Mouse (Mus musculus): Measurements from ENCODE around the gene Helz.
A peak's percentile ranks its signal among the peaks of the same experiment; 100 is the strongest.
"Not testable (repeated sequence)": the region's sequence is repeated elsewhere in the genome, so short reads cannot be mapped to it uniquely, and the experiment has no call there.

The Helz gene

DNA sequence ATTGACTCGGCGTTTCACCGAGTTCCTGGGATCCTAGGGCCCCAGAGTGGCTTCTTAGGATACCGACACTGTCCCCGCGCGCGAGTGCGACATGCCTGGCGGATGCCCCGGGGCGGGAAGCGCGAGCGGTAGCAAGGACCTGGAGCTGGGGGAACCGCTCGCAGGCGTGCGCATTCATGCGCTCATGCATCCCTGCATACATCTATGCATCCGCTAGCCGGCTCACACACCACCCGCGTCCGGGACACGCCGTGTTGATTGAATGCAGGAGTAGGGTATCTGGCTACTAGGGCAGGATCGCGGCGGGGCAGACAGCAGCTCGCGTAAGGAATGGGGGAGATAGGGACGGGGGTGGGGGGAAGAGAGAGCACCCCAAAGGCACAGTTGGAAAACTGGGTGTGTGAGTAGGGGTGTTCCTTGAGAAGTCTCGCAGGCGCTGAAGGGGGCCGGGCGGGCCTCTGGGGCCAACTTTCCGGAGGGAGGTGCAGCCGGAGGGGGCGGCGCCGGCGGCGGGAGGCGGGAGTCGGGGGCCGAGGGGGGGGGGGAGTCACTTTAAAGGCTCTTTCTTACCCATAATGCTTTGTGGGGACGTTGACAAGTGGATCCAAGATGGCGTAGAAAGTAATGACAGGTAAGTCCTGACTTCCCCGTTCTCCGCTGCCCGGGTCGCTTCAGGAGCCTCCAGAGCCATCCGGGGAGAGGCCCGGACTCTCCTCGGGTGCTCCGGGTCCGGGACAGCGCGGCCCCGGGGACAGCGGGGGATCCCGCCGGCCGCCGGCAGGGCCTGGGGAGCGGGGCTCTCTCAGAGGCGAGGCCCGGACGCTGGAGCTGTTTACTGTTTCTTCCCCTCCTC, at the start of gene Helz:
Gene Helz, plus strand, starts transcription at position 580 of the 853 bp plus-strand sequence.
- DNase-seq: peak; percentile 91

GRCm38 (mm10) chr11:107502801-107503200, 44.9 kb upstream of the Helz start:
- DNase-seq: no peak

GRCm38 (mm10) chr11:107504364-107504763, 43.4 kb upstream of the Helz start:
- DNase-seq: not testable (repeated sequence)

- peak; percentile 58 for DNase-seq
Observed at GRCm38 (mm10) chr11:107506260-107506659, 41.5 kb upstream of the Helz start.

DNA sequence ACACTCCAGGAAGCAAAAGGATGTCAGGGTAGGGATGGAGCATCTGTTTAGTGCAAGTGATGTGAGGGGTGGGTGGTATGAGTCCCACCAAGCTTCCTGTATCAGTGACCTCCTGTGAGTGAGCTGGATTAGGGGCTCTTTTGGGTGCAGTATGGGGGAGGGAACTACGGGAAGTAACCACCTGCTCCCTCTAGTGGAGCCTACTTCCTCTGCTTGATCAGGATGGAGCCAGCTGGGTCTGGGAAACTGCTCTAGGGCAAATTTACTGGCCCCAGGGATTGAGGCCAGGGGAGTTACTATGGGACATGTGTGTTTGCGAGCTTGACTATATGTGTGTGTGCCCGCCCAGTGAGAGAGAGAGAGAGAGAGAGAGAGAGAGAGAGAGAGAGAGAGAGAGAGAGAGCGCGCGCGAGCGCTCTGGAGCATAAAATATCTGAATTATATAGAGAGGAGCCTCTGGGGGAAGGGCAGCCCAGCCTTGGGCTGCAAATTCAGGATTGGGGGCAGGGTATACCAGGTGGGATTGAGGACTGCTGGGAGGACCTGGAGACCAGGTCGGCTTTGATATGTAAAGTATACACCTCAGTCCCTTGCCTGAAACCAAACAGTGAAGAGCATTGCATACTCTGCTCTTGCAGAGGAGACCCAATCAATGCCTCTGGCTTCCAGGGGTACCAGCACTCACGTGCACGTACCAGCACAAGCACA, 37.9 kb upstream of the Helz start:
- DNase-seq: peak; percentile 44

DNA sequence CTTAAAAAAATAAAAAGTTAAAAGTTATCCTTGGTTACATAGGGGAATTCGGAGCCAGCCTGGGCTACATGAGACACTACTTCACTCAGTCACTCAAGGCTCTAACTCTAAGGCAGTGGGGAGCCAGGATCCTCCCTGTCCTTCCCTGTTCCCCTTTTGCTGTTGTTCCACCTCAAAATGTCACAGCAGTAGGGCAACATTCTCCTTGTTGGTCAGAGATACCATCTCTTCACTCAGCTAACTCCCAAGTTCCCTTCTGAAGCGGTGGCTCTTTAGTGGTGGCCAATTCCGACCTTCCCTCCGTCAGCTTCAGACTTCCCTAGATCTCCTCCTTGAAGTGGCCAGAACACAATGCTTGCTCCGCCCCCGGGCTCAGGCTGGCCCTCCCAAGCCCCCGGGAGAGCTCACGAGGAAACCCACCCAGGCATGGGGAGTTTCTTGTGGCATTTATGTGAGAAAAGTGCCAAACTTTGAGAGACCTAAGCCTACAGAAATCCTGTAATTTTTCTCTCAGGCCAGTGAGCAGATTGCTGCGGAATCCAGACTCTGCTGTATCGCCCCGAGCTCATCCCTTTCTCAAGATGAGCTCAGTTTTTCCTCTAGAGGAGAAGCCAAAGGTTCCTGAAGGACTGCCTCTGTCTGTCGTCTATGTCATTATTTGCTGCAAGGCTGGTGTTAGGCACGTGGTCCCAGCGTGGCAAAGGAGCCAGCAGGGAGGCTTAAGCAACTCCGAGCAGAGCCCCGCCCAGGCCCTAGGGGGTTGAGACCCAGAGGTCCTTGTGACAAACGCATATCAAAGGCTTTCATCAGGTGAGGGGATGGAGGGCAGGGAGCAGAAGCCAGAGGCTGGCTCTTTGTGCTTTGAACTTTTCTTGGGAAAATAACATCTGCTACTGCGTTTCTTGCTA, 37.1 kb upstream of the Helz start:
- DNase-seq: peak; percentile 31

DNA sequence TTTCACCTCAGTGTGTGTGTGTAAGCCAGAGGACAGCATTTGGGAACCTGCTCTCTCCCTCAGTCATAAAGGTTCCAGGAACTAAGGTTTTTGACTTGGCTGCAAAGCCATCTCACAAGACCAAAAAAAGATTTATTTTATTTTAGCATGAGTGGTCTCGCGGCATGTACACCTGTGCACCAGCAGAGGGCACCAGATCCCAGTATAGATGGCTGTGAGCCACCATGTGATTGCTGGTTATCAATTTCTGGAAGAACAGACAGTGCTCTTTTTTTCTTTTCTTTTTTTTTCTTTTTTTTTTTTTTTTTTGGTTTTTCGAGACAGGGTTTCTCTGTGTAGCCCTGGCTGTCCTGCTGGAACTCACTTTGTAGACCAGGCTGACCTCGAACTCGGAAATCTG, 35.8 kb upstream of the Helz start:
- DNase-seq: peak; percentile 77

DNA sequence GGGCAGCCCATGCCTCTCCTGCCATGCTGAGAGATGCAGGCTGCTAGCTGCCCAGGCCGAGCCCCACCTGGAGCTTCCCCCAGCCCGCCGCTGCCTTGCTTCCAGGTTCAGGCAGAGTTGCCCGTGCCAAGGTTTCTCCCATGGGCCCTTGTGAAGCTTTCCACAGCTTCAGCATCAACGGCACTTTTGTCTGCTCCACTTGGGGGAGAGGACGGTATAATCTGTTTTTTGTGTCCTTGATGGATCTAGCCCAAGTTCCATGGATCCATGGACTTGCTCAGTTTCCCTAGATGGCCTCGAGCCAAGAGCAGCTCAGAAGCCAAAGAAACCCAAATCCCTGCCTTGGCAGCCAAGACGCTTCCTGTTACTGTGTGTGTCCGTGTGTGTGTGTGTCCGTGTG, 34.7 kb upstream of the Helz start:
- DNase-seq: no peak

GRCm38 (mm10) chr11:107516387-107516786, 31.3 kb upstream of the Helz start:
- DNase-seq: no peak

DNA sequence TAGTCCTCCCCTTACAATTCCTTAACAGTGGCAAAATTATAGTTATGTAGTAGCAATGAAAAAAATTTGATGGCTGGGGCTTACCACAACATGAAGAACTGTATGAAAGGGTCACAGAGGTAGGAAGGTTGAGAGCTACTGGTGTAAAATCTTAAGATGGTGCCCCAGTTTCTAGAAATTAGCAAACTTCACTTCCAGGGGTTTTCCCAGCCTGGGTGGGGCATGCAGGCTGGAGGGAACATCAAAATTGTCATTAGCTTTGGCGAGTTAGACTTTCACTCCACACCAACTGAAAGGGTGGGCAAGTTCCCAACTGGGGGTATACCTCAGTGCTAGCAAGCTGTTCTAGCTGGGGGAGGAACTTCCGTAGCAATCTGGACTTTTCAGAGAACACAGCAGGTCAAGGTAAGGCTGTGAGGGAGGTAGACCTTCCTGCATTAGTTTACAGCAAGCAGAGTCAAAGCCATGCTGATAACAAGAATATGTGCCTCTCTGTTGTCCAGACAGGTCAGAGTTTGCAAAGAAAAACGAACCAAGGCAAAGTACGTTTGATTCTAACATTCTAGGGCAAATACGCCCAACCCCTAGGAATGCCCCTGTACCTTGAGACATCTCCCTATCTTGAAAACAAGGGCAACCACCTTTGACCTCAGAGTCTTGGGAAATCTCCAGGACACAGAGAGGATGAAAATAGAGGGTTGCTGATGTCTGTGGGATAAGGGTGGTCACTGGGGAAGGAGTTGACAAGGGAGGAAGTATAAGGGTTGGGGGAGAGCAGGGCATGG, 28.9 kb upstream of the Helz start:
- no peak for DNase-seq

DNA sequence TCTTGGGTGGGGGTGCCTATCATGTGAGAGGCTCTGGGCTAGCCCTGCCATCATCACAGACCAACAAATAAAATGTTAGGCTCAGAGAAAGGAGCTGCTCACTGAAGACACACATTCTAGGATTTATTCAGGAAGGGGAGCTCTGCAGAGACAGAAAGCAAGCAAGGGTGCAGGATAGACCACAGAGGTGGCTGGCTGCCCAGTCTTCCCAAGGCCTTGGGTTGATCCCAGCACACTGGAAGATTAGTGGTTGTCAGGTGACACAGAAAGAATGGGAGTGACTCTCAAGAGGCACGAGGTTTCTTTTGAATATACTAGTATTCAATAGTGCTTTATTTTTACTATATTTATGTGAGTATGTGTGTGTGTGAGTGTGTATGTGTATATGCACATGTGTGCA, 26.6 kb upstream of the Helz start:
- no peak for DNase-seq

DNA sequence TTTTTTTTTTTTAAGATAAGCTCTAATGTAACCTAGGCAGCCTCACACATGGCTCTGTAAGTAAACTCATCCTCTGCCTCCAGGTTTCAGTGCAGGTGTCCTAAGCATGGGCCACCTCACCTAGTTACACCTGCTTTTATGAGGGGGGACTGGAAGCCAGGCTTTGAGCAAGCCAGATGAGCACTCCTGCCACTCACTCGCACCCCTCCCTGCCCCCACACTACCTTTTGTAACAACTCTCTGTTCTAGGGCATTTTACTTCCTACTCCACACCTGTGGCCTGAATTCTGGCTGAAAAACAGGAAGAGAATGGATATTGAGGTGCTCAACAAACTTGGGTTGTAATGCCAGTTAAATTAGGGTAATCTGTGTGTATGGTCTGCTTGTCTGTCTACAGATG, 22.8 kb upstream of the Helz start:
- peak; percentile 66 for DNase-seq

- no peak for DNase-seq
Observed at GRCm38 (mm10) chr11:107527632-107528031, 20.1 kb upstream of the Helz start.

- peak; percentile 84 for DNase-seq
Observed at GRCm38 (mm10) chr11:107529320-107529719, 18.4 kb upstream of the Helz start.

DNA sequence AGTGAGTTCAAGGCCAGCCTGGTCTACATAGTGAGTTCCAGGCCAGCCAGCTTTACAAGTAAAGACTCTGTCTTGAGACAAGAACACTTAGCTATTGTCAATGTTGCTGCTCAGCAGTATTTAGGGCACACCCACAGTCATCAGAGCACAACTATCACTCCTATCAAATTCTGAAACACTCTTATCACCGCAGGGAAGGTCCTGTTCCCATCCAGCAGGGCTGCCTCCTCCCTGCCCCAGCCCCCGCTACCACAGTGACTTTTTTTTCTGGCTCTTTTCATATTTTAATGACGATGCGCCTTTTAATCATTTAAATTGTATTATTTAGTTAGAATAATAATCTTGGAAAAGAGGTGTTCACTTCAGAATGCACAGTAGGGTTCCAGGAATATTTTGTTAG, 16.3 kb upstream of the Helz start:
- DNase-seq: no peak

DNA sequence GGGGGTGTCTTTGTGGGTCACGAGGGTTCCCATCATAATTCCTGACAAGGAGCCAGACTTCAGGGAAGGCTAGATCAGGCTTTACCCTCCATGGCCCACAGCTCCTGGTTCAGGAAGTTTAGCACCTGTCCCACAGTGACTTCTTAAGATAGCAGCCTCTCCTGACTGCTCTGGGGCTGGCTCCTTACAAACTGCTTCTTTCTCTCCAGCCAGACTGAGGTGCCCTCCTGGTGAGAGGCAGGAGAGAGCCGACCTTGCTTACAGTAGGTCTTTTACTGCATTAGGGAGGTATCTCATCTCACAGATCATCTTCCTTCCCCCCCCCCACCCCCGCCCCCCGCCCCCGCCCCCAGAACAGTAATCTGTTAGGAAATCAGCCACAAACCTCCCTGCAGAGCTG, 15.5 kb upstream of the Helz start:
- DNase-seq: no peak

- no peak for DNase-seq
Observed at GRCm38 (mm10) chr11:107538994-107539393, 8.7 kb upstream of the Helz start.

DNA sequence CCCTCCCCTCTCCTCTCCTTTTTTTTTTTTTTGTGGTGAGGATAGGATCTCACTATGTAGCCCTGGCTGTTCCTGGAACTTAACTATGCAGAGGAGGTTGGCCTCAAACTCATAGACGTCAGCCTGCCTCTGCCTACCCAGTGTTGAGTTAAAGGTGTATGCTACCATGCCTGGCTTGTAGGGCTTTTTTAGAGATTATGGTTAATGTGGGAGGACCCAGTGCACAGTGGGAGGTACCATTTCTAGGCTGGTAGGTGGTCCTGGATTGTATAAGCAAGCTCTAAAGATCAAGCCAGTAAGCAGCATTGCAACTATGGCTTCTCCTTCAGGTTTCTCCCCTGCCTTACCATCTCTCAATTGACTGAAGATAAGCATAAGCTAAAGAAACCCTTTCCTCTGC, 7.4 kb upstream of the Helz start:
- DNase-seq: no peak

DNA sequence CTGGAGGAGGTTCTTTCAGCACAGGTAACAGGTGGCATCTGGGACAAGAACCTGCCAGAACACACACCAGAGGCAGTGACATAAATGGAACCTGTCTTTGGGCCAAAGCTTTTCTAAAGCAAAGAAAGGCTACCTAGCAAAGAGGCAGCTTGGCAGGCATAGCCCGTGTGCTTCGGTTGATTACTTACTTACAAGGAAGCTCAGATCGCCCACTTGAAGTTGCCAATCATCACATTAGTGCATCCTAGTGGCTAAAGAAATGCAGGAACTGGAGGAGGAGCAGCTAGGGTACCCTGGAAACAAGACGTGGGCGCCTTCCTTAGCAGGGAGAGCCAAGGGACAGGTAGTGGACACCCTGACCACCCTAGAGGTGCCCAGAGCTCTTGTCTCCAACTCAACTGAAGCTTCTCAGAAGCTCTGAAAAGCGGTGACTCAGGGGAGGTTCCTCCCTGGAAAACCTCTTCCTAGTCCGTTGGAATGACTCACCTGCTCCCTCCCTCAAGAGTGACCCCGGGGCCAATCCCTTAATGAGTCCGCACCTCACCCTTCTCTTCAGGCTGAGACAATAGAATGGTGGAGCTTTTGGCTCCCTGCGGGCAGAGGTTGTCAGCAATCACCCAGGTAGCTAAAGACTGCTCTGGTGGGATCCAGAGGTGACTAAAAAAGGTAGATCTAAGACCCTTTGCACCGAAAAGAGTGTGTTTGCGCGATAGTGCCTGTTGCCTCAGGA, 1.8 kb upstream of the Helz start:
- DNase-seq: no peak

GRCm38 (mm10) chr11:107546667-107547301, 946 bp upstream of the Helz start:
- DNase-seq: peak; percentile 64
